Mouse (Mus musculus) brain, embryonic 18.5 days (tissue): ENCODE data around the gene Dennd2c.
"Not testable (repeated sequence)": the region's sequence is repeated elsewhere in the genome, so short reads cannot be mapped to it uniquely, and the experiment has no call there.

Experiments
- DNase-seq: peaks from one replicate; pipeline ENCODE4 v3.0.0-alpha.2; 2012; ENCODE audit warnings: low read depth, low spot score

Dennd2c gene

GRCm38 (mm10) chr3:103169771-103170170, 67.4 kb downstream of the Dennd2c start:
- DNase-seq, result peak; percentile 43

DNA sequence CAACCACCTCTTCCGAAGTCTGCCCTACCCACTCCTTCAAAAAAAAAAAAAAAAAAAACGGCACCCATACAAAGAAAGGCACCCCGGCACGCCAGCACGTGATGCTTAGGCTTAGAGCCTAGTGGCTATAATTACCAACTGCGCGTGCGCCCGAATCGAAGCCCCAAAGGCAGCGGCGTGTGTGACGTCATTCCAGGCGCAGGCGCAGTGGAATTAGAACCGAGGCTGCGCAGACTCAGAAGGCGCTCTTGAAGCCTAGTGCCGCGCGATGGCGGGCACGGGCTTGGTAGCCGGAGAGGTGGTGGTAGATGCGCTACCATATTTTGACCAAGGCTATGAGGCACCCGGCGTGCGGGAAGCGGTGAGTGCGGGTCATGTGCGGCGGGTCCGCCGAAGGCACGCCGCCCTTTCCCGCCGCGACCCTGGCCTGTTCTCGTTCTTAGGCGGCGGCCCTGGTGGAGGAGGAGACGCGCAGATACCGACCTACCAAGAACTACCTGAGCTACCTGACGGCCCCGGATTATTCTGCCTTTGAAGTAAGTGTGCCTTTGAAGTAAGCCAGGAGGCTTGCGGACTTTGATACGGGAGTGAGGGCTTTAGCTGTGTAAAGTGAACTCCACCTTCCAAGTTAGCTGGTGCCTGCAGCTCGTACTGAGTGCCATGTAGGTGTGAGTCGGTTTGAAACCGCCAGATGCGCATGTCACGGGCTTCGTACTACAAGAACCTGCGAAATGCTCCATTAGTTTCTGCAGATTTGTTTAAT, 69.3 kb downstream of the Dennd2c start, which contains the start of gene Bcas2:
Gene Bcas2, plus strand, starts transcription at position 151 of the 763 bp plus-strand sequence.
- peak; percentile 96 for DNase-seq

- no peak for DNase-seq
Observed at GRCm38 (mm10) chr3:103172615-103173014, 70.2 kb downstream of the Dennd2c start.

- no peak for DNase-seq
Observed at GRCm38 (mm10) chr3:103176740-103177139, 74.3 kb downstream of the Dennd2c start.

DNA sequence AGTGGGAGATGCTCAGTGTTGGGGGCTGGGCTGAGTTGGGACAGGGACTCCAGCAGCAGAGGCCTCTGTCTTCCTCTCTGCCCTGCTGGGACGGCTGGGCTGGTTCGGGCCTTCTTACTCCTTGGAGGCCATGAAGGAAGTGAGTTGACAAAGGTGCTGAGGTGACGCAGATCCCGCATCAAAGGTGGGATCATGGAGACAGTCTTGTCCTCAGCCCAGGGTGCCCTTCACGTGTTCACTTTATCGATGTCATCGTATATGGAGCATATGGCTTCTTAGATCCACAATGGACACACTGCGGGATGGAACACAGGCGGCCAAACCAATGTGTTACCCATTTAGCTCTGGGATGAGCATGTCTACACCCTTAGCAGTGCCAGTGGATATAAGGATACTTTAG, 77.1 kb downstream of the Dennd2c start:
- no peak for DNase-seq

GRCm38 (mm10) chr3:103181171-103181570, 78.8 kb downstream of the Dennd2c start:
- no peak for DNase-seq

GRCm38 (mm10) chr3:103182821-103183220, 80.4 kb downstream of the Dennd2c start:
- no peak for DNase-seq

DNA sequence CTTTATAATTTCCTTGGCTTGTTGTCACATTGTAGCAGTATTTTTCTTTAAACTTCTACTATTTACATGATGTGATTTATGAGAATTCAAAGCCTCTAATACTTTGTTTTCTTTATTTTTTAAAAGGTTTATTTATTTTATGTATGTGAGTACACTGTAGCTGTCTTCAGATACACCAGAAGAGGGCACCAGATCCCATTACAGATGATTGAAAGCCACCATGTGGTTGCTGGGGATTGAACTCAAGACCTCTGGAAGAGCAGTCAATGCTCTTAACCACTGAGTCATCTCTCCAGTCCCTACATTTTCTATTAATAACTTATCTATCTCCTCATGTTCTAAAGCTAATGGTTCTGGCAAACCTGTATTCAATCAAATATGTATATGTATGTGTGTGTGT, 82.1 kb downstream of the Dennd2c start:
- DNase-seq, result not testable (repeated sequence)

GRCm38 (mm10) chr3:103188451-103188850, 86.0 kb downstream of the Dennd2c start:
- DNase-seq, result no peak

DNA sequence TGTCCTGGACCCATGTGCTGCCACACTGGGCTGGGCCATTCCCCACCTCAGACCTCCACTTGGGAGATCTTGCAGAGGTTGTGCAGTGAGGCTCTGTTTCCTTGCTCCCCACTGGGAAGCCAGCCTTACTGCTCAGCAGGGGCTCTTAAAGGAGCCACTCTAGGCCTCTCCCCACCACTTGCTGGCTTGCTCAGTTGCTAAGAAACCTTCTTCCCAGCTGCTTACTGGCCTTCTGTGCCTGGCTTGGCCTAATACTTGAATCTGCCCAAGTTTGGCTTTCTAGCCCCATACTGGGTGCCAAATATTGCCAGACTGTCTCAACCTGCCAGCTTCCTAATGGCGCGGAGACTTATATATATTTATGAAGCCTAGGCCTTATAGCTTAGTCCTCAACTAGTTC, 86.5 kb downstream of the Dennd2c start:
- DNase-seq, result no peak

DNA sequence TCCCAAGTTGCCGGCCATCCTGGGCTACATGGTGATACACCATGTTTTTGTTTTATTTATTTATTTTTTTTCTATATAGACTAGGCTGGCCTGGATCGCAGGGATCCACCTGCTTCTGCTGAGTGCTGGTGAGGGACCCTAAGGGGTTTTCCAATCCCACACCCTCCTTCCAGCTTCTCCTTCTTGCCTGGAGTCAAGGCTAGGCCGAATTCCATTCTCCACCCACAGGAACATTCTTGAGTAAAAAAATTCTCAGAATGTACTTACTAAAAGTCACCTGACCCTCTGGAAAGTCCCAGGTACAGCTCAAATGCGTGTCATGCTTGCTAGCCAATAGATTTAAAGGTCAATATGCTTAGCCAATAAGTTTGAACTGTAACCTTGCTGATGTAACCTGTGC, 89.8 kb downstream of the Dennd2c start:
- DNase-seq, result no peak

- DNase-seq, result no peak
Observed at GRCm38 (mm10) chr3:103193186-103193585, 90.8 kb downstream of the Dennd2c start.

DNA sequence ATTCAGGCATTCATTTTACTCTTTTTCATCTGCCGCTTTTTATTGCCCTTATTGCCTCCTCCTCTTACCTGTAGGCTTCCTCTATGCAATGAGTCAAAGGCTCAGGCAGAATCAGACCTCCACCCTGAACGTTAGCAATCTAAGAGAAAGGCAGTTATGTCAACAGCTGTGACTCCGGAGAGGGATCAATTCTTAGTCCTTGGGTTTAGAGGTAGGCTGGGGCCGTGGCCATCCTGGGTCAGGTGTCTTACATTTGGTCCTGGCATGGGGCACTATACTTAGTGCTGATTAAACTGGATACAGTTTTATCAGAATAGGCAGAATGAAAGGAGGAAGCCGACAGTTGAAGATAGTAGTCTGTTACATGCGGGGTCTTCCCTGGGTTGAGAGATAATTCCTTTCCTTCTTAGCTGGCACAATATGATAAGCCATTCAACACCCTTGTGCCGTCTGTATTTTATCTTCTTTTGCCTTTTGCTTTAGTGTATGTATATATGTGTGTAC, 94.0 kb downstream of the Dennd2c start:
- DNase-seq, result no peak

DNA sequence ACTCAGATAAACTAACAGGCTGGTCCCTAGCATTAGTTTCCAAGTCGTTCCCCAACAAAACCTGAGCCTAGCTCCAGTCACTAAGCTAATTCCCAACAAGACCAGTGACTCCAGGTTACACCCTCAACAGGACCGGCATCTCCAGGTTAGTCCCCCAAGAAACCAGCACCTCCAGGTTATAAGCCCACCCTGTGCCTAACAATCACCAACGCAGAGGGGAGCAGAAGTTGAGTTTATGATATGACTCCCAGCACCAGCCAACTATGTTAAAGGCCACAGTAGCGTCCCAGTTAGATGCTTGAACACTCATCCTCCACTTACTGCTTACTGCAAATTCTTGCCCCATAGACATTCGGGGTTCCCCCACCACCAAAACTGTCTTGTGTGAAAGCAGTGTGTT, 97.0 kb downstream of the Dennd2c start:
- no peak for DNase-seq

DNA sequence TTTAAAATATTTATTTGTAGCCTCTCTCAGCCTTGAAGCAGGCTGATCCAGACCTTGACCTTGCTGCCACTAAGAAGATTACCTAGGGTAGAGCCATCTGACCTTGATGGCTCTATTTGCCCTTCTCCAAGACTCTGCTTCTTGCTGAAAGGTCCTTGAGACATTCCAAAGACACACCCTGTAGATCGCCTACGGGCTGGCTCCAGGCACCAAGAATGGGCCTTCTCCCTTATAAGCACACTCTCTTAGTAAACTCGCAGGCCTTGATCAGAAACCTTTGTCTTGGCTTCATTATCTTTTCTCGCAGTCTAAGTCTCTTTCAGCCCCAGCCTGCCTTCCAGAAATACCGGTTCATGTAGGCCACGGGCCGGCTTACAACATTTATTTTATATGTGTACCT, 98.7 kb downstream of the Dennd2c start:
- DNase-seq, result not testable (repeated sequence)

GRCm38 (mm10) chr3:103203554-103203953, 101.2 kb downstream of the Dennd2c start:
- no peak for DNase-seq

GRCm38 (mm10) chr3:103204445-103204844, 102.0 kb downstream of the Dennd2c start:
- DNase-seq, result no peak

- DNase-seq, result no peak
Observed at GRCm38 (mm10) chr3:103206393-103206792, 104.0 kb downstream of the Dennd2c start.

DNA sequence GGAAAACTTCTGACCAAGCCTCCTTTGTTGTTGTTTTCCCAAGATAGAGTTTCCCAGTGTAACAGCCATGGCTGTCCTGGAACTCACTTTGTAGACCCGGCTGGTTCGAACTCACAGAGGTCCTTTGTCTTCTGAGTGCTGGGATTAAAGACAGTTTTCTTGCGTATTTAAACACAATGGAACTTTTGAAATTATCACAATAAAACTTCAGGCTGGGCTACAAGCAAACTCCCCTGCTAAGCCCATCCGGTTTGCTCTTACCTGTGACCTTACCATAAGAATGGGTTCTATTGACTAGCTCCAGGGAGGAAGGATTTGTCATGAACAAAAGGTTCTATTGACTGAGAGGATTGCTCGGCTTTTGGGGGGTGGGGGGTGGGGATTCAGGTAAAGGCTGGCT, 105.3 kb downstream of the Dennd2c start:
- no peak for DNase-seq

GRCm38 (mm10) chr3:103208237-103208636, 105.8 kb downstream of the Dennd2c start:
- no peak for DNase-seq

GRCm38 (mm10) chr3:103211101-103211500, 108.7 kb downstream of the Dennd2c start:
- no peak for DNase-seq

DNA sequence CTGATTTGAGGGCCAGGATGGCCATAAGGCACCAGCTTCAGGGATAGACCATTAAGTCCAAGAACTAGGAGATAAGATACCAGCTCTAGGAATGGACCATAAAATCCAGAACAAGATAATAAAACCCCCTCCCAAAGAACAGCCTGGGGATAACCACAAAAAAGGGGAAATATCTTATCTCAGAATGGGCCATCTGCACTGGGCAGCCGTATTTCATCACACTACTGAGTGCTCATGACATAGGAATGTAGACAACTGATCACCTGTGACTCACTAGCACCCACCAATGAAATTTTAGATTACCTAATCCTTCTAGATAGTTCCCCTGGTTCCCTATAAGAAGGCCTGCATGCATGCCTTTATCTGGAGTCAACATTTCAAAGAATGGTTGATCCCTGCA, 109.7 kb downstream of the Dennd2c start:
- DNase-seq, result no peak

DNA sequence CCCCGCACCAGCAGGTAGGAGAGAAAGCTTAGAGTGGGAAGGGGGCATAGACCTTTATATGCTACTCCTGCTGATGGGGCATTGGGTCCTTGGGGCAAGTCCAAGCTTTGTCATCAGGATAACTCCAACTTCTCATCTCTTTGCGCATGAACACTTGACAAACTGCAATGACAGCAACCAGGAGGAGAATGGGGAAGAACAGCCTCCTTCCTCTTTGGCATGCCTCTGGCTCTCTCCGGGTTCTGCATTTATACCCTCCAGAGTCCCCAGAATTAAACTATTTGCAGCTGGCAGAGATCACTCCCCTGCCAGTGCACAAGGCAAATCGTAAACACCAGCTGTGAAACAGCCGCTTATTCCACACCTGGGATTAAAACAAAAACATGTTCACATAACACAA, 111.1 kb downstream of the Dennd2c start:
- DNase-seq, result no peak
